Mouse (Mus musculus): ENCODE results near the gene D11Wsu47e. TPM values are rescaled to one million over a fixed set of nuclear protein-coding genes. Genes with fewer than 3 reads are reported as not detected.

Gene D11Wsu47e
- polyA plus RNA-seq, 1 experiment: 3.1 TPM

DNA sequence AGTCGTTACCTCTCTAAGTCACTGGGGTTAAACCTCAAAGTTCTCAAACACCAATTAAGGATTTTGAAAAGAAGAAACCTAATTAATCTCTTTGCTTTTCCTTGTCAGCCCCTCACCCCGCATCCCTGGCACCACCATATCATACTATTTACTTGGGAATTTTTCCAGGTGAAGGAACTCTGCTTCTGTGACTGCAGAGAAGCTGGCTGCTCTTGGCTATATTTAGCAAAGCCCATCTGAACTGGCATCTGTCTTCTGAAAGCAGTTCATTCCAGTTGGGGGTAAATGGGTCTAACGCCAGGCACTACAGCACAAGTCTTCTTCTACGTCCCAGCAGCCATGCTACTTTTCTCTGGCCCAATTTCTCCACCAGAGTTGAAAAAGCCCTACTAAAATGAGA, 10.6 kb upstream of the D11Wsu47e start:
- peaks cover 40% of the 10 kb centered on the region for H3K36me3 ChIP-seq (ENCODE audit: control insufficient read depth, insufficient read depth, low read length)
- TF ChIP-seq POLR2A (IDR thresholded peaks at IDR 0.05; ENCODE audit: low read depth, low read length) (no peak), CTCF (IDR thresholded peaks at IDR 0.05; ENCODE audit: extremely low read depth, insufficient read length, insufficient replicate concordance, low read depth, low read length) (no peak)
- H3K4me1 ChIP-seq (ENCODE audit: control insufficient read depth, insufficient read depth, insufficient read length, low read length): peaks cover 2% of the 10 kb centered on the region
- no peak overlapping the region for H3K27ac ChIP-seq (ENCODE audit: insufficient read depth, low read depth, low read length)
- H3K27me3 ChIP-seq (ENCODE audit: control insufficient read depth, insufficient read depth, low read length): no peaks in the 10 kb centered on the region
- H3K4me3 ChIP-seq (ENCODE audit: low read depth, low read length): no peak overlapping the region
- WGBS: 80% methylated on average over 4 of the region's 4 CpGs

- 89% methylated on average over 5 of the region's 5 CpGs for WGBS
- no peak overlapping the region for H3K4me3 ChIP-seq (ENCODE audit: low read depth, low read length)
- TF ChIP-seq CTCF (IDR thresholded peaks at IDR 0.05; ENCODE audit: extremely low read depth, insufficient read length, insufficient replicate concordance, low read depth, low read length) (no peak), POLR2A (IDR thresholded peaks at IDR 0.05; ENCODE audit: low read depth, low read length) (no peak)
- H3K27me3 ChIP-seq (ENCODE audit: control insufficient read depth, insufficient read depth, low read length): no peaks in the 10 kb centered on the region
- H3K36me3 ChIP-seq (ENCODE audit: control insufficient read depth, insufficient read depth, low read length): peaks cover 40% of the 10 kb centered on the region
- no peaks in the 10 kb centered on the region; the same call in 1 of the 2 replicates for H3K4me1 ChIP-seq (ENCODE audit: control insufficient read depth, insufficient read depth, insufficient read length, low read length)
- H3K27ac ChIP-seq (ENCODE audit: insufficient read depth, low read depth, low read length): no peak overlapping the region
These were observed 9.6 kb upstream of the D11Wsu47e start for GRCm38 (mm10) chr11:113674595-113674994.

- no peaks in the 10 kb centered on the region for H3K27me3 ChIP-seq (ENCODE audit: control insufficient read depth, insufficient read depth, low read length)
- H3K4me1 ChIP-seq (ENCODE audit: control insufficient read depth, insufficient read depth, insufficient read length, low read length): peaks cover 3% of the 10 kb centered on the region
- 83% methylated on average over 2 of the region's 2 CpGs for WGBS
- peaks cover 35% of the 10 kb centered on the region for H3K36me3 ChIP-seq (ENCODE audit: control insufficient read depth, insufficient read depth, low read length)
- no peak overlapping the region for H3K4me3 ChIP-seq (ENCODE audit: low read depth, low read length)
- TF ChIP-seq CTCF (IDR thresholded peaks at IDR 0.05; ENCODE audit: extremely low read depth, insufficient read length, insufficient replicate concordance, low read depth, low read length) (no peak), POLR2A (IDR thresholded peaks at IDR 0.05; ENCODE audit: low read depth, low read length) (no peak)
- no peak overlapping the region for H3K27ac ChIP-seq (ENCODE audit: insufficient read depth, low read depth, low read length)
These were observed 7.4 kb upstream of the D11Wsu47e start for GRCm38 (mm10) chr11:113676847-113677246.

GRCm38 (mm10) chr11:113677378-113677777, 6.8 kb upstream of the D11Wsu47e start:
- Histone ChIP-seq H3K27me3 (ENCODE audit: control insufficient read depth, insufficient read depth, low read length) (no peaks in the 10 kb centered on the region), H3K27ac (ENCODE audit: insufficient read depth, low read depth, low read length) (no peak overlapping the region), H3K4me3 (ENCODE audit: low read depth, low read length) (no peak overlapping the region), H3K36me3 (ENCODE audit: control insufficient read depth, insufficient read depth, low read length) (peaks cover 35% of the 10 kb centered on the region), H3K4me1 (ENCODE audit: control insufficient read depth, insufficient read depth, insufficient read length, low read length) (peaks cover 3% of the 10 kb centered on the region)
- WGBS: 96% methylated on average over 2 of the region's 2 CpGs
- no peak for TF ChIP-seq POLR2A (IDR thresholded peaks at IDR 0.05; ENCODE audit: low read depth, low read length)
- no peak for TF ChIP-seq CTCF (IDR thresholded peaks at IDR 0.05; ENCODE audit: extremely low read depth, insufficient read length, insufficient replicate concordance, low read depth, low read length)

DNA sequence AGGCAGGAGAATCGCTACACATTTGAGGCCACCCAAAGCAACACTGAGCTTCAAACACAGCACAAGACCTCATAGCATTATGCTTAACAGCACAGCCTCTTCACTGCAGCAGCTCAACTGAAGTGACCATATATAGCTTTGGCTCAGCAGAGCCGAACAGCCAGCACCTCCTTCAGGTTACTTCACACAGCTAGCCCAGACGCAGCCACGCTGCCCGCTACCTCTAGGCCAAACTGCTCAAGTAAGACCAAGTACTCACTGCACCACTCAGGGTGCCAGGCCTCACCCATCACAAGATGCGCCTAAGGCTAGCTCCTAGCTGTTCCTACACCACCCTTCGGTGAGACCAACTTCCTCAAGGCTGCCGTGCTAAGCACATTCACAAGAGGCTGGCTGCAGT, 5.8 kb upstream of the D11Wsu47e start:
- TF ChIP-seq CTCF (IDR thresholded peaks at IDR 0.05; ENCODE audit: extremely low read depth, insufficient read length, insufficient replicate concordance, low read depth, low read length): no peak
- no peak for TF ChIP-seq POLR2A (IDR thresholded peaks at IDR 0.05; ENCODE audit: low read depth, low read length)
- 80% methylated on average over 8 of the region's 8 CpGs for WGBS
- no peak overlapping the region for H3K27ac ChIP-seq (ENCODE audit: insufficient read depth, low read depth, low read length)
- peaks cover 3% of the 10 kb centered on the region for H3K4me1 ChIP-seq (ENCODE audit: control insufficient read depth, insufficient read depth, insufficient read length, low read length)
- no peak overlapping the region for H3K4me3 ChIP-seq (ENCODE audit: low read depth, low read length)
- peaks cover 30% of the 10 kb centered on the region for H3K36me3 ChIP-seq (ENCODE audit: control insufficient read depth, insufficient read depth, low read length)
- H3K27me3 ChIP-seq (ENCODE audit: control insufficient read depth, insufficient read depth, low read length): no peaks in the 10 kb centered on the region

GRCm38 (mm10) chr11:113680954-113681353, 3.3 kb upstream of the D11Wsu47e start:
- Histone ChIP-seq H3K27me3 (ENCODE audit: control insufficient read depth, insufficient read depth, low read length) (no peaks in the 10 kb centered on the region), H3K36me3 (ENCODE audit: control insufficient read depth, insufficient read depth, low read length) (peaks cover 12% of the 10 kb centered on the region), H3K27ac (ENCODE audit: insufficient read depth, low read depth, low read length) (no peak overlapping the region), H3K4me3 (ENCODE audit: low read depth, low read length) (no peak overlapping the region), H3K4me1 (ENCODE audit: control insufficient read depth, insufficient read depth, insufficient read length, low read length) (peaks cover 7% of the 10 kb centered on the region)
- 82% methylated on average over 2 of the region's 2 CpGs for WGBS
- TF ChIP-seq CTCF (IDR thresholded peaks at IDR 0.05; ENCODE audit: extremely low read depth, insufficient read length, insufficient replicate concordance, low read depth, low read length): no peak
- no peak for TF ChIP-seq POLR2A (IDR thresholded peaks at IDR 0.05; ENCODE audit: low read depth, low read length)

DNA sequence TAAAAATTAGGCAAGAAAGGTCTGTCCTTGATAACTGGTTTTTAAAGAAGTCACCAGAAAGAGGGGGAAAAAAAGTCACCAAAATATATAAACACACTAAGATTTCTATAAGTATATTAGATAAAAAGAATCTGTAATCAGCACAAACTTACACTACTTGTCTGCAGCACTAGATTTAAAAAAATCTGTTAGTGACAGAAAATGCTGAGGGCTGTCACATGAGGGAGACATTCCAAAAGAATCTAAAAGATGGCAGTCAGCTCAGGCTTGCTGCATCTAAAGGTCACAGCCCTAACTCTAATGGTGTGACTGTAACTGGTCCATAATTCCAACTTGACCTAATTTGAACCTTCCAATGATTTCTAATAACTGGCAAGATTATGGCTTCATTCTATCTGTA, 2.2 kb upstream of the D11Wsu47e start:
- H3K36me3 ChIP-seq (ENCODE audit: control insufficient read depth, insufficient read depth, low read length): peaks cover 3% of the 10 kb centered on the region
- H3K4me1 ChIP-seq (ENCODE audit: control insufficient read depth, insufficient read depth, insufficient read length, low read length): peaks cover 7% of the 10 kb centered on the region
- H3K27ac ChIP-seq (ENCODE audit: insufficient read depth, low read depth, low read length): no peak overlapping the region
- no peak overlapping the region for H3K4me3 ChIP-seq (ENCODE audit: low read depth, low read length)
- TF ChIP-seq POLR2A (IDR thresholded peaks at IDR 0.05; ENCODE audit: low read depth, low read length) (no peak), CTCF (IDR thresholded peaks at IDR 0.05; ENCODE audit: extremely low read depth, insufficient read length, insufficient replicate concordance, low read depth, low read length) (no peak)
- H3K27me3 ChIP-seq (ENCODE audit: control insufficient read depth, insufficient read depth, low read length): no peaks in the 10 kb centered on the region

All from small intestine, adult 2 months (tissue).